Mouse (Mus musculus) kidney, postnatal 0 days (tissue): ENCODE measurements around the gene Nlk. TPM values are rescaled to one million over a fixed set of nuclear protein-coding genes. Genes with fewer than 3 reads are reported as not detected.
A peak's percentile ranks its signal among the peaks of the same experiment; 100 is the strongest.

Source experiments
- ATAC-seq: fragments of 200-750 bp; cut with Nextera tagmentation; replicated peaks from 2 replicates; pipeline ENCODE4 v1.8.0; 2017; ENCODE audit warnings: low read depth, moderate number of reproducible peaks, moderate TSS enrichment, moderate library complexity; ENCODE audit not compliant: low FRiP score
- DNase-seq: peaks from one replicate; pipeline ENCODE4 v3.0.0-alpha.2; 2016; ENCODE audit warnings: low spot score
- H3K27ac ChIP-seq: fragments of 300-500 bp; sonication (generic); 2 replicates; pipeline ENCODE4 v1.5.1; 2014; ENCODE audit warnings: mild to moderate bottlenecking
- H3K27me3 ChIP-seq: fragments of 300-500 bp; sonication (generic); 2 replicates; pipeline ENCODE4 v1.6.1; 2014; ENCODE audit warnings: low read length, mixed read lengths; ENCODE audit not compliant: insufficient read depth
- H3K36me3 ChIP-seq: fragments of 300-500 bp; sonication (generic); 2 replicates; pipeline ENCODE4 v1.6.1; 2014; ENCODE audit warnings: low read length, mixed read lengths; ENCODE audit not compliant: insufficient read depth
- H3K4me1 ChIP-seq: fragments of 300-500 bp; sonication (generic); replicated peaks from 2 replicates; pipeline ENCODE4 v1.6.1; 2014; ENCODE audit warnings: antibody characterized with exemption, low read length, mixed read lengths; ENCODE audit not compliant: insufficient read depth
- H3K4me2 ChIP-seq: fragments of 300-500 bp; sonication (generic); 2 replicates; pipeline ENCODE4 v1.6.1; 2014; ENCODE audit warnings: mild to moderate bottlenecking, low read length, moderate library complexity, mixed read lengths
- H3K4me3 ChIP-seq: fragments of 300-500 bp; sonication (generic); replicated peaks from 2 replicates; pipeline ENCODE4 v1.5.1; 2014; ENCODE audit warnings: low read depth, low read length
- H3K9ac ChIP-seq: fragments of 300-500 bp; sonication (generic); 2 replicates; pipeline ENCODE4 v1.6.1; 2014; ENCODE audit warnings: low read depth, low read length
- H3K9me3 ChIP-seq: fragments of 300-500 bp; sonication (generic); replicated peaks from 2 replicates; pipeline ENCODE4 v1.6.1; 2016; ENCODE audit warnings: low read length, inconsistent platforms, mixed read lengths
- CTCF ChIP-seq: IDR thresholded peaks from 2 replicates; pipeline ENCODE4 v1.5.1; 2016; ENCODE audit warnings: antibody characterized with exemption, low read depth, mild to moderate bottlenecking, moderate library complexity
- WGBS: fragments of 180-500 bp; shearing (Covaris S2); extraction: QIAGEN DNeasy Blood & Tissue Kit; methylation state at CpG from one replicate; pipeline ENCODE4 v1.1.7; 2014; 5-methylcytosine and 5-hydroxymethylcytosine counted together
- polyA plus RNA-seq: library from polyadenylated mRNA; unstranded; fragments of >200 nt; fragmentation: Nextera tagmentation; extraction: Ambion mirVana; gene quantifications from 2 replicates; pipeline ENCODE4 v1.2.1, GENCODE M21; 2015

Gene Nlk
- polyA plus RNA-seq, 1 experiment from 2014 or later, result 20.8 TPM

- no peak for DNase-seq
- 63% methylated on average over 3 of the region's 3 CpGs for WGBS
- no peak overlapping the region for H3K27ac ChIP-seq
- H3K4me1 ChIP-seq, result no peaks in the 10 kb centered on the region
- H3K4me2 ChIP-seq, result no peak overlapping the region
- ATAC-seq, result no peak
- H3K4me3 ChIP-seq, result no peak overlapping the region
- no peak overlapping the region for H3K9ac ChIP-seq
- no peaks in the 10 kb centered on the region for H3K27me3 ChIP-seq
- TF ChIP-seq CTCF, result no peak
- H3K9me3 ChIP-seq, result no peaks in the 10 kb centered on the region
- no peaks in the 10 kb centered on the region for H3K36me3 ChIP-seq
Measured at GRCm38 (mm10) chr11:78736877-78737408, 39.8 kb upstream of the Nlk start.

GRCm38 (mm10) chr11:78735168-78735567 lies 38.0 kb upstream of the Nlk start:
- Histone ChIP-seq H3K27me3 (no peaks in the 10 kb centered on the region), H3K36me3 (no peaks in the 10 kb centered on the region), H3K4me2 (no peak overlapping the region), H3K4me1 (no peaks in the 10 kb centered on the region), H3K9ac (no peak overlapping the region), H3K27ac (no peak overlapping the region), H3K9me3 (no peaks in the 10 kb centered on the region), H3K4me3 (no peak overlapping the region)
- 88% methylated on average over 1 of the region's 1 CpGs for WGBS
- ATAC-seq (no peak), DNase-seq (no peak)
- TF ChIP-seq CTCF, result no peak

GRCm38 (mm10) chr11:78732619-78733018 lies 35.4 kb upstream of the Nlk start:
- no peak for ATAC-seq
- WGBS, result 82% methylated on average over 6 of the region's 6 CpGs

GRCm38 (mm10) chr11:78730902-78731301 lies 33.7 kb upstream of the Nlk start:
- WGBS, result 19% methylated on average over 2 of the region's 2 CpGs
- H3K27me3 ChIP-seq, result no peaks in the 10 kb centered on the region
- H3K9ac ChIP-seq, result no peak overlapping the region
- no peaks in the 10 kb centered on the region for H3K9me3 ChIP-seq
- no peak overlapping the region for H3K27ac ChIP-seq
- H3K4me1 ChIP-seq, result no peaks in the 10 kb centered on the region
- TF ChIP-seq CTCF, result no peak
- no peak for ATAC-seq
- H3K4me3 ChIP-seq, result no peak overlapping the region
- DNase-seq, result peak; percentile 62
- H3K4me2 ChIP-seq, result no peak overlapping the region
- H3K36me3 ChIP-seq, result no peaks in the 10 kb centered on the region

More at GRCm38 (mm10) chr11:78732619-78733018, 35.4 kb upstream of the Nlk start:
- Histone ChIP-seq H3K4me3 (no peak overlapping the region), H3K9ac (no peak overlapping the region), H3K27ac (no peak overlapping the region), H3K9me3 (no peaks in the 10 kb centered on the region), H3K4me1 (no peaks in the 10 kb centered on the region), H3K4me2 (no peak overlapping the region), H3K27me3 (no peaks in the 10 kb centered on the region), H3K36me3 (no peaks in the 10 kb centered on the region)
- no peak for DNase-seq
- TF ChIP-seq CTCF, result no peak

- H3K4me2 ChIP-seq, result no peak overlapping the region
- no peaks in the 10 kb centered on the region for H3K9me3 ChIP-seq
- no peak overlapping the region for H3K27ac ChIP-seq
- ATAC-seq (no peak), DNase-seq (no peak)
- H3K27me3 ChIP-seq, result no peaks in the 10 kb centered on the region
- no peak for TF ChIP-seq CTCF
- no peaks in the 10 kb centered on the region for H3K4me1 ChIP-seq
- 77% methylated on average over 4 of the region's 4 CpGs for WGBS
- H3K4me3 ChIP-seq, result no peak overlapping the region
- H3K36me3 ChIP-seq, result no peaks in the 10 kb centered on the region
- H3K9ac ChIP-seq, result no peak overlapping the region
Measured at GRCm38 (mm10) chr11:78728041-78728440, 30.9 kb upstream of the Nlk start.

- Histone ChIP-seq H3K27me3 (no peaks in the 10 kb centered on the region), H3K36me3 (no peaks in the 10 kb centered on the region), H3K9me3 (no peaks in the 10 kb centered on the region), H3K4me1 (no peaks in the 10 kb centered on the region), H3K9ac (no peak overlapping the region), H3K27ac (no peak overlapping the region), H3K4me2 (no peak overlapping the region), H3K4me3 (no peak overlapping the region)
- TF ChIP-seq CTCF, result no peak
- ATAC-seq, result no peak
- WGBS, result 76% methylated on average over 3 of the region's 3 CpGs
- no peak for DNase-seq
Measured at GRCm38 (mm10) chr11:78726366-78726765, 29.2 kb upstream of the Nlk start.

- DNase-seq, result no peak
- TF ChIP-seq CTCF, result no peak
- H3K4me2 ChIP-seq, result no peak overlapping the region
- no peak overlapping the region for H3K9ac ChIP-seq
- H3K27me3 ChIP-seq, result no peaks in the 10 kb centered on the region
- no peaks in the 10 kb centered on the region for H3K4me1 ChIP-seq
- 50% methylated on average over 1 of the region's 1 CpGs for WGBS
- H3K36me3 ChIP-seq, result no peaks in the 10 kb centered on the region
- no peaks in the 10 kb centered on the region for H3K9me3 ChIP-seq
- ATAC-seq, result no peak
- H3K4me3 ChIP-seq, result no peak overlapping the region
- no peak overlapping the region for H3K27ac ChIP-seq
Measured at GRCm38 (mm10) chr11:78724792-78725191, 27.6 kb upstream of the Nlk start.
